Mouse (Mus musculus) CD4-positive, CD25-positive, alpha-beta regulatory T cell, adult 4 months (primary cell): ENCODE measurements around the gene Usp48. TPM values are rescaled to one million over a fixed set of nuclear protein-coding genes. Genes with fewer than 3 reads are reported as not detected.
"Not testable (repeated sequence)": the region's sequence is repeated elsewhere in the genome, so short reads cannot be mapped to it uniquely, and the experiment has no call there.

ENCODE experiments used
- ATAC-seq: one replicate; pipeline ENCODE4 v1.8.0; 2017
- polyA plus RNA-seq, 2 experiments: library from polyadenylated mRNA; unstranded; fragments of 100-300 nt; shearing (Covaris generic); gene quantifications; one replicate each; pipeline ENCODE4 v1.2.1; 2017

Gene Usp48
- polyA plus RNA-seq: 10 to 100 TPM; 41.9 to 62.2 TPM

- ATAC-seq: peak; percentile 89
These were observed at the start of gene Usp48 for GRCm38 (mm10) chr4:137593601-137594495. Gene Usp48, plus strand, starts transcription at chr4:137593755.

GRCm38 (mm10) chr4:137545568-137545967, 48.0 kb upstream of the Usp48 start:
- no peak for ATAC-seq

GRCm38 (mm10) chr4:137546003-137546525, 47.5 kb upstream of the Usp48 start:
- ATAC-seq: no peak

- no peak for ATAC-seq
These were observed 40.1 kb upstream of the Usp48 start for GRCm38 (mm10) chr4:137553466-137553865.

- no peak for ATAC-seq
These were observed 36.8 kb upstream of the Usp48 start for GRCm38 (mm10) chr4:137556673-137557210.

- ATAC-seq: no peak
These were observed 23.7 kb upstream of the Usp48 start for GRCm38 (mm10) chr4:137569873-137570272.

- ATAC-seq: no peak
These were observed 19.1 kb upstream of the Usp48 start, which contains the start of gene Ldlrad2 for GRCm38 (mm10) chr4:137574469-137574868. Gene Ldlrad2, minus strand, starts transcription at chr4:137574569.

- no peak for ATAC-seq
These were observed 16.1 kb upstream of the Usp48 start for GRCm38 (mm10) chr4:137577486-137577885.

GRCm38 (mm10) chr4:137578181-137578845, 15.2 kb upstream of the Usp48 start:
- no peak for ATAC-seq

GRCm38 (mm10) chr4:137579789-137580188, 13.8 kb upstream of the Usp48 start:
- no peak for ATAC-seq

GRCm38 (mm10) chr4:137580299-137580698, 13.3 kb upstream of the Usp48 start:
- ATAC-seq: no peak

- no peak for ATAC-seq
These were observed 11.7 kb upstream of the Usp48 start for GRCm38 (mm10) chr4:137581815-137582214.

GRCm38 (mm10) chr4:137589095-137589494, 4.5 kb upstream of the Usp48 start:
- not testable (repeated sequence) for ATAC-seq

GRCm38 (mm10) chr4:137589586-137589985, 4.0 kb upstream of the Usp48 start:
- no peak for ATAC-seq

- no peak for ATAC-seq
These were observed 2.6 kb upstream of the Usp48 start for GRCm38 (mm10) chr4:137590961-137591360.

GRCm38 (mm10) chr4:137594496-137595270, 1.1 kb downstream of the Usp48 start:
- peak; percentile 36 for ATAC-seq

- no peak for ATAC-seq
These were observed 3.6 kb downstream of the Usp48 start for GRCm38 (mm10) chr4:137597098-137597630.

- ATAC-seq: no peak
These were observed 5.0 kb downstream of the Usp48 start for GRCm38 (mm10) chr4:137598577-137598976.

- ATAC-seq: no peak
These were observed 10.1 kb downstream of the Usp48 start for GRCm38 (mm10) chr4:137603449-137604171.

- no peak for ATAC-seq
These were observed 13.5 kb downstream of the Usp48 start for GRCm38 (mm10) chr4:137607023-137607422.

GRCm38 (mm10) chr4:137609281-137609680, 15.7 kb downstream of the Usp48 start:
- peak; percentile 44 for ATAC-seq
